Mouse (Mus musculus) B cell, adult 2 months (primary cell): ENCODE results near the gene Tmem160.
A peak's percentile ranks its signal among the peaks of the same experiment; 100 is the strongest.

Experiments
- DNase-seq, 2 experiments: peaks; one replicate each; pipeline ENCODE4 v3.0.0; 2022

Gene Tmem160

DNA sequence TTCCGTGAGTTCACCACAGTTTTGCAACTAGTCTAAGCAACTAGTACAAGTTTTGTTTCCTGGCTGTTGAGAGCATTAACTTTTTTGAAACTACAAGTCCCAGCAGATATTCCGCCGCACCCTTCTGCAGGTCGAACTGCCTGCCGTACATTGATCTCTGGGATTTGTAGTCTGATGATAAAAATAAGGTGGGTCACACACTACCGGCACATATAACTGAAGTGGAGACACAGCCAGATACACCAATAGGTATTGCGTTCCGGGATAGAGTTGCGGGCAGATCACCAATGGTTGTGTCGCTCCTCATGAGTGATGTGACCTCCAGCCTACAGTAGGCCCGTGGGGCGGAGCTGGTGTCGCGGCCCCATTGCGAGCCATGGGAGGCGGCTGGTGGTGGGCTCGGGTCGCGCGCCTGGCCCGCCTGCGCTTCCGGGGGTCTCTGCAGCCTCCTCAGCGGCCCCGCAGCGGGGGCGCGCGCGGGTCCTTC, at the start of gene Tmem160:
TSS of gene Tmem160 (plus strand) at position 193 of the 487 bp plus-strand sequence.
- DNase-seq = peak; percentile 83 to 84

- peak; percentile 25 for DNase-seq
Measured at GRCm38 (mm10) chr7:16402968-16403948, 49.3 kb upstream of the Tmem160 start.

- no peak for DNase-seq
Measured at GRCm38 (mm10) chr7:16404315-16405072, 48.1 kb upstream of the Tmem160 start.

GRCm38 (mm10) chr7:16405073-16405455, 47.5 kb upstream of the Tmem160 start:
- DNase-seq = peak; percentile 12 to 22

GRCm38 (mm10) chr7:16405516-16406351, 46.8 kb upstream of the Tmem160 start:
- peak; percentile 42 to 51 for DNase-seq

- no peak for DNase-seq
Measured at GRCm38 (mm10) chr7:16406978-16407377, 45.6 kb upstream of the Tmem160 start.

GRCm38 (mm10) chr7:16411100-16411499, 41.5 kb upstream of the Tmem160 start:
- DNase-seq = no peak

- no peak for DNase-seq
Measured at GRCm38 (mm10) chr7:16412220-16412896, 40.2 kb upstream of the Tmem160 start.

GRCm38 (mm10) chr7:16412930-16413329, 39.6 kb upstream of the Tmem160 start:
- DNase-seq = no peak

DNA sequence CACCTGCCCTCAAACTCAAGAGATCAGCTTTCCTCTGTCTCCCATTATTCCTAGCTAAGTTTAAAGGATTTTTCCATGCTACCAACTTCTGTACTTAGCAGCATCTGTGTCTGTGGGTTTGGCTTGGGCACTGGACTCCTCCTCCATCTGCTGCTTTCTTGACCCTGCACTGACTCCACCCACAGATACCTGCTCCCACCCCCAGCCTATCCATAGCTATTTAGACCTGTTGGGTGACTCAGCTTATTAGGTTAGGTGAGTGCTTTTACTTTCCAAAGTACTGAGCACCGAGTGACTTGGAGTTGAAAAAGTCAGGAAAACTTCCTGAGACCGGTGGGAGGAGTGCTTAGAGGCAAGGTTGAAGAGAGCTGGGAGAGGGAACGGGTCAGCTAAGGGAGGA, 37.2 kb upstream of the Tmem160 start:
- DNase-seq = no peak

DNA sequence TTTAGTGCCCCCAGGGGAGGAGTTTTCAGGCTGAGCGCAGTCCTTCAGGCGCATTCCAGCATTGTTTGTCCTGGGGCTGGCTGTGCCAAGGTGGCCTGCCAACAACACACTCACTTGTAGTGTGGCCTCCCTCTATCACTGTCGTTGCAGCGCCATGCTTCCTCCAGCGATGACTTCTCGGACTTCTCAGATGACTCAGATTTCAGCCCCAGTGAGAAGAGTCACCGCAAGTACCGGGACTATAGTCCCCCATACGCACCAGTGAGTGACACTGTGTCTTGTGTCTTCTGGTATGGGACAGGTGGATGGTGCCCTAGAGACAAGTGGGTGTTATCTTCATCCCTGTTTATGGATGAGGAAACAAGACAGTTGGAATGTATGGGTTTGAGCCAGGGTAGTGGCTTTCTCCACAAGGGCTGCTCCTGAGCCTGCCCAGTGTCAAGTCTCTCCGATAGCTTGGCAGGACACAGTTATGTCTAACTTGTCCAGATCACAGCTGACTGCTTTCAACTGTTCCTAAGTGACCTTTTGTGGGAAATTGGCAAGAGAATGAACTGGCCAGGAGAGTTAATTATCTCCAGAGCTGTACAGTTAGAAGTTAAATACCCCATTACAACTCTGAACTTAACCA, 35.3 kb upstream of the Tmem160 start:
- DNase-seq = no peak

DNA sequence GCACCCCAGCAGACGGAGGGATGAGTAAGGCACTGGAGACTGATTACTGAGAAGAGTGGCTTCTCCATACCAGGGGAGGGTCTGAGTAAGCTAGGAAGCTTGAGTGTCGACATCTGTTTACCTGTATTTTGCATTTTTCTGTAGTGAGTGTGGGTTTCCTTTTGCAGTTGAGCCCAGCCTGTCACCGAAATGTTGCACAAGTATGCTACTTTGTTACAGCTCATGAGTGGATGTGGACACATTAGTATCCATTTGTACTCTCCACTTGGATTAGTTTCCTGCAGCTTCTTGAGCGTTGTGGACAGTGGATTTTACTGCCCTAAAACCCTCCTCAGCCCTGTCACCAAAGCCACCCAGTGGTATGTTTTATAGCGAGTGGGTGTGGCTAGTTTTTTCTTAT, 33.9 kb upstream of the Tmem160 start:
- DNase-seq = no peak

GRCm38 (mm10) chr7:16420493-16421118, 32.0 kb upstream of the Tmem160 start:
- no peak for DNase-seq

DNA sequence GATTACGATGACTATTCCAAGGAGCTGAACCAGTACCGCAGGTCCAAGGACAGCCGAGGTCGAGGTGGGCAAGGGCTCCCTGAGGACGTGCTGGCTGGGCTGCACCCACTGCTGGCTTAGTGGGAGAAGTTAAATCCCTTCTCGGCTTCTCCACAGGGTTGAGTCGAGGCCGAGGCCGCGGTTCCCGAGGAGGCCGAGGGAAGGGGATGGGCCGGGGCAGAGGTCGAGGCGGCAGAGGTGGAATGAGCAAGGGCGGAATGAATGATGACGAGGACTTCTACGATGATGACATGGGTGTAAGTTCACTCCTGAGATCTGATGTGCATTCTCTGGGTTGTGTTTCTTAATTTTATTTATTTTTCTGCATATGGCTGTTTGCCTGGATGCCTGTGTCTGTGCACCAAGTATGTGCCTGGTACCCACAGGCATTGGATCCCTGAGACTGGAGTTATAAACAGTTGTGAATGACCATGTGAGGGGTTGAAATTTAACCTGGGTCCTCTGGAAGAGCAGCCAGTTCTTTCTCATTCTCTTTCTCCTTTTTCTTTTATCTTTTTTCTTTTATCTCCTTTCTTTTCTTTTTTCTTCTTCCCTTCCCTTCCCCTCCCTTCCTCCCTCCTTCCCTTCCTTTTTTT, 30.2 kb upstream of the Tmem160 start:
- DNase-seq = no peak

DNA sequence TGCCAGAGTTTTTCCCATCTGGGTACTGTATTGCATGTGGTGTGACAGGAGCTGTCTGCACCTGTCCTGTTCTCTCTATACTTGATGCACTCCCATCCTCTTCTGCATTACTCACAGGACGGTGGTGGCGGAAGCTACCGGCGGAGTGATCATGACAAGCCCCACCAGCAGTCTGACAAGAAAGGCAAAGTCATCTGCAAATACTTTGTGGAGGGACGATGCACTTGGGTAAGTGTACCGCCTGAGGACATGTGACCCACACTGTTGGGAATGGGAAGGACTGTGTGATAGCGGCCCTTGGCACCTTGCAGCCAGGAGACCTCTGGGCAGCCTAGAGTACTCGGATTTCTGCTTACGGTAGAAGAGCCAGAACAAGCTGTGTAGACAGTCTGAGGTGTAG, 28.8 kb upstream of the Tmem160 start:
- no peak for DNase-seq

GRCm38 (mm10) chr7:16425721-16426120, 26.9 kb upstream of the Tmem160 start:
- DNase-seq = no peak

DNA sequence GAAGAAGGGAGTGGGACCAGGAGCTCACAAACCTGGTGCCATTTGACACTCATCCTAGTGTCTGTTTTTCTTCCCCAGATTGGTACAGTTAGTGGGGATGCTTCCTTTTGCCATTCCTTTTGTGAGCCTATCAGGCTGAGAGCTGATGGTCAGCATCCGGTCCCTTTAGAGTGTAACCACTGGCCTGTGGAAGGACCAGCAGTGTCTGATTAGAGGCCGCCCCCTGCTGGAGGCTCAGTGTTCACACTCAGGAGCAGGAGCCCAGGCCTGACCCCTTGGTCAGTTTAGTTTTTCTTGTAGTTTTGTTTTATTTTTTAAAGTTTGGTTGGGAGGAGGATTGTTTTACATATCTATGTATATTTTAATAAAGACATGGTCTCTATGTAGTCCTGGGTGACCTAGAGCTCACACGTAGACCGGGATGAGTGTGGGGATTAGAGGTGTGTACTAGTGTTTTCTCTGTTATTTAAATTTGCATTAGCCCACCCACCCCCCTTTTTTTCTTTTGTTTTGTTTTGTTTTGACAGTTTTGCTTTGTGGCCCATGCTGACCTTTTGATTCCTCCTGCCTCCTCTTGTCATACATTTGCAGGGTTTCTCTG, 26.4 kb upstream of the Tmem160 start:
- peak; percentile 84 for DNase-seq

DNA sequence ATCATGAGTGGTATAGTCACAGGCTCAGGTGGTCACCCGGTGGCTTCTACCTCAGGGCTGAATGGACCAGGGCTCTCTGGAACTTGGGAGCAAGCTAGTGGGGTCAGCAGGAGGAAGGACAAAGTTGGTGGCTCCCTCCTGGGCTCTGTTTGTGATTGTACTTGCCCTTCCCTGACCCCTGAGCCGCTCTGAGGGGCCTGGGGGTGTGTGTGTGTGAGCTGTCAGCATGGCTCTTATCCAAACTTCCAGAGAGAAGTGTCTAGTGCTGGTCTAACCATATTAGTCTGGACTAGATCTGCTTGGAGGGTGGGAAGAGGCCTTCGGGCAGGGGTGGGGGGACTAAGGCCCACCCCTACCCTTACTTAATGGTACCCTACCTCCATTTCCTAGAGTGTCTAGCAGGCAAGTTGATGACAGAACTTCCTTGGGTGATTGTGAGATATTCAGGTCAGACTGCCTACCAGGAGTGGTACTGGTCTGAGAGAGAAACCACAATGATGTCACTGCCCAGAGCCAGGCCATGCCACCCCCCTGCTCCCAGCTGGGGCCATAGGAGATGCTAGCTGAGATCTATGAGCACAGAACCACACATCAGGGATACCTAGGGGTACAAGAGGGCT, 19.1 kb upstream of the Tmem160 start:
- no peak for DNase-seq

- no peak for DNase-seq
Measured at GRCm38 (mm10) chr7:16435088-16435487, 17.5 kb upstream of the Tmem160 start.

GRCm38 (mm10) chr7:16441241-16441640, 11.3 kb upstream of the Tmem160 start:
- DNase-seq = peak; percentile 46 to 55
